Comparison of ENCODE assay signal across 8 mouse cellular contexts in the genomic region with DNA sequence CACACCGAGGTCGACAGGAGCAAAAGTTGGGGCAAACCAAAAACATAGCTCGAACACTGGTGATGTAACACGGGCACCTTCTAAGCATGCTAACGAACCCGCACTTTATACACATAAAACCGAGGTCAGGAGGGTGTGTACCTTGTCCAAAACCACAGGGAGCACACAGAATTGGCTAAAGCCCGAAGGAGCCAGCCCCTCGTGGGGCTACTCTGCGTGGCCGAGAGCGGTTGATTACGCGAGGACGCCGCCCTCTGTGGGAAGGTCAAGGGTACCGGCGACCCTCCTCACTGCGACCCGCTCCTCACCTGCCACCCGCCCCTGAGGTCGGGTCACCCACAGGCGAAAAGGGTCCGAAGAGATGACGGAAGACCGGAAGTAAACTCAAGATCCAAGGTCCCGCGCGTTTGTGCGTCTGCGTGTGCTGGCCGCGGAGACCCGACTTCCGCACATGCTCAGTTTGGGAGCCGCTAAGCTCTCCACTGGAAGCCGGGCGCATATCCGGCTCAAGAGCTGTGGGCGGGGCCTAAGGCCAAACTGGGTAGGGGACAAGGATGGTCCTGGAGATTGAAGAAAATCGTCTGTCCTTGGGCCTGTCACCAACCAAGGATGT. TPM values are rescaled to one million over a fixed set of nuclear protein-coding genes. Genes with fewer than 3 reads are reported as not detected.
DNase-seq lines count a peak whose midpoint lies in the region; ATAC-seq lines count a peak whose summit lies in the region.

Gene Trappc12, minus strand, starts transcription at position 452 of the 613 bp plus-strand sequence.

- ATAC-seq in megakaryocyte progenitor cell, adult 5-6 weeks (replicated peaks; ENCODE audit: poor library complexity) = peak; percentile 79

- peak; percentile 94 for DNase-seq in adipocyte (ENCODE audit: low spot score)
- DNase-seq in embryo, embryonic 10 days (ENCODE audit: low spot score) = peak; percentile 96
- DNase-seq in gastrocnemius, postnatal 10 days = peak; percentile 87
- peak; percentile 94 for DNase-seq in induced T-regulatory cell, adult 2 months (ENCODE audit: low read depth)
- peak; percentile 60 to 85 for DNase-seq in left cerebral cortex, adult 9 months (ENCODE audit: low spot score in 2 of 2)
- peak; percentile 85 for DNase-seq in right cerebral cortex, postnatal 14 days
- peak; percentile 76 to 86 for DNase-seq in urinary bladder, postnatal 36 days (ENCODE audit: low spot score in 2 of 2)

RNA-seq across cellular contexts. Expression of gene Trappc12, which starts in this region (rescaled TPM):
- total RNA-seq in gastrocnemius, postnatal 10 days (2021) = 10 to 100 TPM; 15.0 to 18.4 TPM
- total RNA-seq in megakaryocyte progenitor cell, adult 5-6 weeks (2015) = 28.1 and 34.0 TPM in 2 replicates
- 41.1 and 47.3 TPM in 2 replicates for total RNA-seq in megakaryocyte progenitor cell, adult 5-6 weeks (2017)

Comparison
In these comparisons a context has a peak if more than half of its experiments do, and no peak if none do; other contexts are left out.
1. Peak in every context shown above with its lines: DNase-seq and ATAC-seq.